Mouse (Mus musculus) adrenal gland, postnatal 4 days (tissue): ENCODE measurements around the gene Lrrc4c. TPM values are rescaled to one million over a fixed set of nuclear protein-coding genes. Genes with fewer than 3 reads are reported as not detected.

Experiments used
- DNase-seq, 2 experiments: peaks; one replicate each; pipeline ENCODE4 v3.0.0; 2021 to 2022; ENCODE audit warnings: low spot score in 2 of 2, mixed read lengths in 2 of 2
- total RNA-seq, 2 experiments: library from RNA; stranded (reverse); gene quantifications; 2 replicates each; pipeline ENCODE4 v1.2.3; 2021

Lrrc4c gene
- total RNA-seq, 2 experiments from 2014 or later, result 6.9 to 7.1 TPM

- no peak for DNase-seq
Measured at GRCm38 (mm10) chr2:97196968-97197606, 879.1 kb downstream of the Lrrc4c start.

GRCm38 (mm10) chr2:97232966-97233365 is 915.0 kb downstream of the Lrrc4c start:
- no peak for DNase-seq

GRCm38 (mm10) chr2:97234074-97234473 is 916.1 kb downstream of the Lrrc4c start:
- no peak for DNase-seq

GRCm38 (mm10) chr2:97274651-97275050 is 956.7 kb downstream of the Lrrc4c start:
- no peak for DNase-seq

- no peak for DNase-seq
Measured at GRCm38 (mm10) chr2:97284986-97285385, 967.0 kb downstream of the Lrrc4c start.

- DNase-seq, result no peak
Measured at GRCm38 (mm10) chr2:97294216-97294615, 976.2 kb downstream of the Lrrc4c start.

GRCm38 (mm10) chr2:97299704-97300103 is 981.7 kb downstream of the Lrrc4c start:
- DNase-seq, result no peak

- no peak for DNase-seq
Measured at GRCm38 (mm10) chr2:97318008-97318407, 1000.0 kb downstream of the Lrrc4c start.

GRCm38 (mm10) chr2:97318536-97318935 is 1000.6 kb downstream of the Lrrc4c start:
- no peak for DNase-seq

GRCm38 (mm10) chr2:97332084-97332682 is 1014.2 kb downstream of the Lrrc4c start:
- DNase-seq, result no peak

- no peak for DNase-seq
Measured at GRCm38 (mm10) chr2:97339627-97340026, 1021.7 kb downstream of the Lrrc4c start.

GRCm38 (mm10) chr2:97361235-97361634 is 1043.3 kb downstream of the Lrrc4c start:
- no peak for DNase-seq

GRCm38 (mm10) chr2:97369978-97370377 is 1052.0 kb downstream of the Lrrc4c start:
- DNase-seq, result no peak

GRCm38 (mm10) chr2:97391437-97391836 is 1073.5 kb downstream of the Lrrc4c start:
- no peak for DNase-seq

- no peak for DNase-seq
Measured at GRCm38 (mm10) chr2:97391876-97392275, 1073.9 kb downstream of the Lrrc4c start.

GRCm38 (mm10) chr2:97413066-97413465 is 1095.1 kb downstream of the Lrrc4c start:
- no peak for DNase-seq

- no peak for DNase-seq
Measured at GRCm38 (mm10) chr2:97414416-97415362, 1096.7 kb downstream of the Lrrc4c start.

- DNase-seq, result no peak
Measured at GRCm38 (mm10) chr2:97434140-97434539, 1116.2 kb downstream of the Lrrc4c start.

- no peak for DNase-seq
Measured at GRCm38 (mm10) chr2:97435616-97436015, 1117.6 kb downstream of the Lrrc4c start.

GRCm38 (mm10) chr2:97437767-97438166 is 1119.8 kb downstream of the Lrrc4c start:
- no peak for DNase-seq

- no peak for DNase-seq
Measured at GRCm38 (mm10) chr2:97463573-97463972, 1145.6 kb downstream of the Lrrc4c start.

GRCm38 (mm10) chr2:97466243-97466793 is 1148.3 kb downstream of the Lrrc4c start:
- peak; percentile 19 to 44 for DNase-seq
